Mouse (Mus musculus) T-helper 17 cell (primary cell): Measurements from ENCODE around the gene Entpd1.

Experiments
- in situ Hi-C, 2 experiments: fragments of 300-600 bp; cut with MboI, MseI; formaldehyde crosslinking; loops; 1 replicate in 1 of 2; 2 replicates in 1 of 2; pipeline ENCODE4 v1.15.1; 2025; ENCODE audit warnings: high pct_unique_total_duplicates in 2 of 2

Entpd1 gene

GRCm38 (mm10) chr19:40661108-40661507, 48.9 kb downstream of the Entpd1 start:
- in situ Hi-C loops: loop anchor here in 1 of 2 experiments (10.0 kb wide), 1 partner anchor 1864 kb away; no protein-coding TSS in a partner anchor

GRCm38 (mm10) chr19:40661874-40662273, 49.7 kb downstream of the Entpd1 start:
- in situ Hi-C loops: loop anchor here in 1 of 2 experiments (10.0 kb wide), 1 partner anchor 1863 kb away; no protein-coding TSS in a partner anchor

- in situ Hi-C loops: loop anchor here in 1 of 2 experiments (10.0 kb wide), 1 partner anchor 1862 kb away; no protein-coding TSS in a partner anchor
Measured at GRCm38 (mm10) chr19:40662727-40663126, 50.6 kb downstream of the Entpd1 start.

- in situ Hi-C loops: loop anchor here in 1 of 2 experiments (10.0 kb wide), 1 partner anchor 1859 kb away; no protein-coding TSS in a partner anchor
Measured at GRCm38 (mm10) chr19:40665778-40666177, 53.6 kb downstream of the Entpd1 start.

GRCm38 (mm10) chr19:40667111-40667510, 54.9 kb downstream of the Entpd1 start:
- in situ Hi-C loops: loop anchor here in 1 of 2 experiments (10.0 kb wide), 1 partner anchor 1858 kb away; no protein-coding TSS in a partner anchor

GRCm38 (mm10) chr19:40675329-40675728, 63.2 kb downstream of the Entpd1 start:
- in situ Hi-C loops: no loop called here

- in situ Hi-C loops: no loop called here
Measured at GRCm38 (mm10) chr19:40678087-40678486, 65.9 kb downstream of the Entpd1 start.

GRCm38 (mm10) chr19:40678532-40679307, 66.6 kb downstream of the Entpd1 start:
- in situ Hi-C loops: no loop called here

GRCm38 (mm10) chr19:40679632-40680031, 67.5 kb downstream of the Entpd1 start:
- in situ Hi-C loops: loop anchor here in 1 of 2 experiments (10.0 kb wide), 1 partner anchor 845 kb away; no protein-coding TSS in a partner anchor

- in situ Hi-C loops: loop anchor here in 1 of 2 experiments (10.0 kb wide), 1 partner anchor 841 kb away; no protein-coding TSS in a partner anchor
Measured at GRCm38 (mm10) chr19:40684124-40684523, 72.0 kb downstream of the Entpd1 start.

GRCm38 (mm10) chr19:40684566-40684965, 72.4 kb downstream of the Entpd1 start:
- in situ Hi-C loops: loop anchor here in 1 of 2 experiments (10.0 kb wide), 1 partner anchor 840 kb away; no protein-coding TSS in a partner anchor

GRCm38 (mm10) chr19:40687291-40687927, 75.2 kb downstream of the Entpd1 start:
- in situ Hi-C loops: loop anchor here in 1 of 2 experiments (10.0 kb wide), 1 partner anchor 837 kb away; no protein-coding TSS in a partner anchor

- in situ Hi-C loops: no loop called here
Measured at GRCm38 (mm10) chr19:40693201-40693600, 81.0 kb downstream of the Entpd1 start.

- in situ Hi-C loops: no loop called here
Measured at GRCm38 (mm10) chr19:40696116-40696515, 84.0 kb downstream of the Entpd1 start.

- in situ Hi-C loops: no loop called here
Measured at GRCm38 (mm10) chr19:40698103-40698853, 86.1 kb downstream of the Entpd1 start.

- in situ Hi-C loops: no loop called here
Measured at GRCm38 (mm10) chr19:40699816-40700215, 87.7 kb downstream of the Entpd1 start.

GRCm38 (mm10) chr19:40702406-40702805, 90.2 kb downstream of the Entpd1 start:
- in situ Hi-C loops: no loop called here

- in situ Hi-C loops: no loop called here
Measured at GRCm38 (mm10) chr19:40712889-40713628, 100.9 kb downstream of the Entpd1 start.

GRCm38 (mm10) chr19:40714700-40715099, 102.5 kb downstream of the Entpd1 start:
- in situ Hi-C loops: no loop called here

GRCm38 (mm10) chr19:40716981-40717380, 104.8 kb downstream of the Entpd1 start:
- in situ Hi-C loops: no loop called here
